Mouse (Mus musculus): Measurements from ENCODE around the gene Morn4. TPM values are rescaled to one million over a fixed set of nuclear protein-coding genes. Genes with fewer than 3 reads are reported as not detected.

Gene Morn4
- polyA plus RNA-seq, 1 experiment from 2014 or later, result 29.6 TPM

GRCm38 (mm10) chr19:42035456-42036248, 50.5 kb downstream of the Morn4 start, which contains the start of gene Ankrd2:
Gene Ankrd2 (plus strand): TSS chr19:42036000.
- H3K4me3 ChIP-seq (replicated peaks), result no peak within 1 kb of the TSS
- 64% methylated on average over 19 of the region's 19 CpGs for WGBS
- no peaks in the 10 kb centered on the region for H3K9me3 ChIP-seq (replicated peaks)
- H3K36me3 ChIP-seq, result peaks cover 28% of the 10 kb centered on the region
- no peak within 1 kb of the TSS for H3K9ac ChIP-seq
- H3K27me3 ChIP-seq, result 0 out of 2 replicates have a peak, but pooled peaks cover 7% of the 10 kb centered on the region
- ATAC-seq (replicated peaks; ENCODE audit: low FRiP score), result peak; percentile 88
- no peak within 1 kb of the TSS for H3K4me2 ChIP-seq
- 0 out of 2 replicates have a peak within 1 kb of the TSS, but pooled peaks have one; percentile 19 for H3K27ac ChIP-seq
- peaks cover 12% of the 10 kb centered on the region for H3K4me1 ChIP-seq

GRCm38 (mm10) chr19:42034881-42035455, 51.2 kb downstream of the Morn4 start:
- Histone ChIP-seq H3K9ac (no peak overlapping the region), H3K36me3 (peaks cover 28% of the 10 kb centered on the region), H3K9me3 (replicated peaks) (no peaks in the 10 kb centered on the region), H3K27me3 (0 out of 2 replicates have a peak, but pooled peaks cover 2% of the 10 kb centered on the region), H3K4me3 (replicated peaks) (no peak overlapping the region), H3K4me1 (peaks cover 12% of the 10 kb centered on the region), H3K27ac (0 out of 2 replicates have a peak overlapping the region, but pooled peaks have one; percentile 19), H3K4me2 (no peak overlapping the region)
- ATAC-seq (replicated peaks; ENCODE audit: low FRiP score), result peak; percentile 17; the same call in 1 of the 2 replicates
- 50% methylated on average over 11 of the region's 11 CpGs for WGBS

- no peak overlapping the region for H3K9ac ChIP-seq
- H3K9me3 ChIP-seq (replicated peaks), result no peaks in the 10 kb centered on the region
- peaks cover 28% of the 10 kb centered on the region for H3K36me3 ChIP-seq
- H3K27ac ChIP-seq, result 0 out of 2 replicates have a peak overlapping the region, but pooled peaks have one; percentile 19
- peaks cover 12% of the 10 kb centered on the region for H3K4me1 ChIP-seq
- ATAC-seq (replicated peaks; ENCODE audit: low FRiP score), result no peak
- 88% methylated on average over 9 of the region's 9 CpGs for WGBS
- no peak overlapping the region for H3K4me3 ChIP-seq (replicated peaks)
- no peaks in the 10 kb centered on the region for H3K27me3 ChIP-seq
- no peak overlapping the region for H3K4me2 ChIP-seq
These were observed 51.9 kb downstream of the Morn4 start for GRCm38 (mm10) chr19:42034146-42034775.

GRCm38 (mm10) chr19:42033611-42034010, 52.5 kb downstream of the Morn4 start:
- peaks cover 28% of the 10 kb centered on the region for H3K36me3 ChIP-seq
- no peak overlapping the region for H3K27ac ChIP-seq
- 88% methylated on average over 14 of the region's 14 CpGs for WGBS
- no peak overlapping the region for H3K9ac ChIP-seq
- no peaks in the 10 kb centered on the region for H3K27me3 ChIP-seq
- H3K4me1 ChIP-seq, result peaks cover 12% of the 10 kb centered on the region
- H3K9me3 ChIP-seq (replicated peaks), result no peaks in the 10 kb centered on the region
- no peak overlapping the region for H3K4me2 ChIP-seq
- no peak for ATAC-seq (replicated peaks; ENCODE audit: low FRiP score)
- no peak overlapping the region for H3K4me3 ChIP-seq (replicated peaks)

- Histone ChIP-seq H3K4me2 (no peak overlapping the region), H3K9me3 (replicated peaks) (no peaks in the 10 kb centered on the region), H3K27ac (no peak overlapping the region), H3K36me3 (peaks cover 28% of the 10 kb centered on the region), H3K4me1 (peaks cover 12% of the 10 kb centered on the region), H3K9ac (no peak overlapping the region), H3K4me3 (replicated peaks) (no peak overlapping the region), H3K27me3 (no peaks in the 10 kb centered on the region)
- 83% methylated on average over 5 of the region's 5 CpGs for WGBS
- no peak for ATAC-seq (replicated peaks; ENCODE audit: low FRiP score)
These were observed 55.0 kb downstream of the Morn4 start for GRCm38 (mm10) chr19:42031112-42031511.

GRCm38 (mm10) chr19:42026158-42026557, 60.0 kb downstream of the Morn4 start:
- Histone ChIP-seq H3K4me3 (replicated peaks) (no peak overlapping the region), H3K27me3 (no peaks in the 10 kb centered on the region), H3K27ac (no peak overlapping the region), H3K36me3 (no peaks in the 10 kb centered on the region), H3K4me1 (peaks cover 18% of the 10 kb centered on the region), H3K9ac (no peak overlapping the region), H3K4me2 (no peak overlapping the region), H3K9me3 (replicated peaks) (no peaks in the 10 kb centered on the region)
- WGBS, result 3% methylated on average over 5 of the region's 5 CpGs
- peak; percentile 29; the same call in 1 of the 2 replicates for ATAC-seq (replicated peaks; ENCODE audit: low FRiP score)

Other genes with a start within 250 kb of the Morn4 start
- 4.8 and 5.9 TPM in 2 replicates for gene Frat2, start 238.2 kb downstream of the Morn4 start, polyA plus RNA-seq (2015; fragmentation: Nextera tagmentation; extraction: Ambion mirVana)
- gene Rrp12, start 190.2 kb downstream of the Morn4 start, polyA plus RNA-seq (2015; fragmentation: Nextera tagmentation; extraction: Ambion mirVana), result 17.8 and 18.8 TPM in 2 replicates
- gene Pgam1, start 174.4 kb downstream of the Morn4 start, polyA plus RNA-seq (2015; fragmentation: Nextera tagmentation; extraction: Ambion mirVana), result 688 and 748 TPM in 2 replicates
- gene Exosc1, start 152.9 kb downstream of the Morn4 start, polyA plus RNA-seq (2015; fragmentation: Nextera tagmentation; extraction: Ambion mirVana), result 85.1 TPM in 2 replicates
- gene Zdhhc16, start 152.9 kb downstream of the Morn4 start, polyA plus RNA-seq (2015; fragmentation: Nextera tagmentation; extraction: Ambion mirVana), result 81.6 and 89.6 TPM in 2 replicates
- 40.6 and 45.6 TPM in 2 replicates for gene Mms19, start 105.2 kb downstream of the Morn4 start, polyA plus RNA-seq (2015; fragmentation: Nextera tagmentation; extraction: Ambion mirVana)
- gene Ubtd1, start 104.6 kb downstream of the Morn4 start, polyA plus RNA-seq (2015; fragmentation: Nextera tagmentation; extraction: Ambion mirVana), result 29.0 and 32.3 TPM in 2 replicates
- 0.35 TPM in 1 of 2 replicates, not detected in the other for gene Ankrd2, start 50.4 kb downstream of the Morn4 start, polyA plus RNA-seq (2015; fragmentation: Nextera tagmentation; extraction: Ambion mirVana)
- 19.7 and 21.1 TPM in 2 replicates for gene Hoga1, start 40.7 kb downstream of the Morn4 start, polyA plus RNA-seq (2015; fragmentation: Nextera tagmentation; extraction: Ambion mirVana)
- gene 4933411K16Rik, start 34.1 kb downstream of the Morn4 start, polyA plus RNA-seq (2015; fragmentation: Nextera tagmentation; extraction: Ambion mirVana), result 0.54 and 0.62 TPM in 2 replicates
- gene Pi4k2a, start 4.1 kb upstream of the Morn4 start, polyA plus RNA-seq (2015; fragmentation: Nextera tagmentation; extraction: Ambion mirVana), result 27.4 and 27.7 TPM in 2 replicates
- 21.5 and 22.6 TPM in 2 replicates for gene Avpi1, start 42.7 kb upstream of the Morn4 start, polyA plus RNA-seq (2015; fragmentation: Nextera tagmentation; extraction: Ambion mirVana)
- 9.7 and 9.8 TPM in 2 replicates for gene Marveld1, start 61.0 kb upstream of the Morn4 start, polyA plus RNA-seq (2015; fragmentation: Nextera tagmentation; extraction: Ambion mirVana)
- gene Zfyve27, start 77.6 kb upstream of the Morn4 start, polyA plus RNA-seq (2015; fragmentation: Nextera tagmentation; extraction: Ambion mirVana), result 26.5 and 29.4 TPM in 2 replicates
- gene Sfrp5, start 115.9 kb upstream of the Morn4 start, polyA plus RNA-seq (2015; fragmentation: Nextera tagmentation; extraction: Ambion mirVana), result 1.2 and 2.1 TPM in 2 replicates
- gene Golga7b, start 161.2 kb upstream of the Morn4 start, polyA plus RNA-seq (2015; fragmentation: Nextera tagmentation; extraction: Ambion mirVana), result 0.13 and 0.34 TPM in 2 replicates

All from kidney, embryonic 15.5 days (tissue).